Mouse (Mus musculus): ENCODE measurements at regions not wholly inside any gene's neighbourhood (a gene's known extent, or its start where the extent isn't known, plus 50 kb on each side); places are given as distances from the start of the nearest gene placed in this dataset.

DNA sequence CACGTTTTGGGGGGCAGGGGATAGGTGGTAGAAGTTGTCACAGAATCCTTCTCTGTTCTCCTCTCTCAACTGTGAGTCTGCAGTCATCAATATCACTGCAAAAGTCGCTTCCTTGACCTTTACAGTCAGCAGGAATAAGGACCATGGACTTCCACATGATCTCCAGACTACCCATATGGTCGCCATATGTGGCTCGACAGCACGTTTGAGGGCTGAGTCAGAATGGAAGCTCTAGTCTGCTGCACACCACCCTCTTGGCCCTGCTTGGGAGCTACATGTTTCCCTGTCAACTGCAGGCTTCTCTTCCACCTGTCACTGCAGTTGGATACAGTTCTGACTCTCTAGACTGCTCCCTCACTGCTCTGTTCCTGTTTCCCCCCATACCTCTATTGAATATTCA lies 590.6 kb downstream of the Isl1 start:
- TF ChIP-seq HCFC1 (IDR thresholded peaks at IDR 0.05; ENCODE audit: low read depth, low read length) (no peak), CTCF (conservative IDR thresholded peaks at IDR 0.05 in 1 of 2, IDR thresholded peaks at IDR 0.05 in 1 of 2; ENCODE audit: low read depth in 2 of 2, low read length in 2 of 2) (no peak), EP300 (IDR thresholded peaks at IDR 0.05; ENCODE audit: low read length) (no peak), ZNF384 (IDR thresholded peaks at IDR 0.05; ENCODE audit: low read depth, low read length) (no peak), POLR2A (IDR thresholded peaks at IDR 0.05; ENCODE audit: low read depth, low read length) (no peak), NELFE (IDR thresholded peaks at IDR 0.05; ENCODE audit: low read depth, low read length) (no peak), MXI1 (IDR thresholded peaks at IDR 0.05; ENCODE audit: low read depth, low read length) (no peak), E2F4 (IDR thresholded peaks at IDR 0.05; ENCODE audit: insufficient replicate concordance, low read depth, low read length) (no peak), NRF1 (IDR thresholded peaks at IDR 0.05; ENCODE audit: low read depth, low read length) (no peak), POLR2AphosphoS2 (IDR thresholded peaks at IDR 0.05; ENCODE audit: low read depth, low read length) (no peak), SMC3 (IDR thresholded peaks at IDR 0.05; ENCODE audit: low read depth, low read length) (no peak)
